In the genomic region with DNA sequence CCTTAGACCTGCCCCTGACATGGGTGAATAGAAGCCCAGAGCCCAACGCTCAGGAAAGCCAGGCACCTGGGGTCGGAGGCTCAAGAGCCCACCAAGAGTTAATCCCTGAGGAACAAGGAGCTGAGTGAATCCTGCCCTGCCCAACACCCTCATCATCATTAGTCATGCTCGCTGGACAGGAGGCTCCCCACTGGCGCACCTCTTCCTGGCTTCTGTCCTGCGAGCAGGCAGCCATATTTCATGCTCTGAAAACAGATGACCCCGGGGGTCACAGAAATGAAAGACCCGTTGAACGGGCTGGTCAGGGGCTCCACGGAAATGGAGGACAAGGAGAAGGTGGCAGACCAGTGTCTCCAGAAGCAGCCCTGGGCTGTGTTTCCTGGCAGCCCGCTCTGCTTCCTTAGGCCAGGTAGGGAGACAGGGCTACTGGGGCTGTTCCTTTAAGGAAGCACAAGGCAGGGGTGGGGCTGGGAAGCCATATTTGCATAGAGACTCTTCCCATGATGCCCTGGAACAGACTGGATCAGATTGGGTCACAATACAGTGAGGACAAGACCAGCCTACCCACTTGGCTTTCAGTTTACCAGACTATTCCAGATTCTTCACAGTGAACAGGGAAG, we compare ENCODE assay signal across 14 mouse cellular contexts.
A peak's percentile ranks its signal among the peaks of the same experiment; 100 is the strongest.
DNase-seq lines count a peak whose midpoint lies in the region; ATAC-seq and TF ChIP-seq lines count a peak whose summit lies in the region.
"Had no signal": no experiment of that assay in that cellular context is flagged by ENCODE, and none has a peak within 500 bp of the region (broad histone marks: within the 10 kb centered on the region; RNA-seq: fewer than 3 reads in every experiment).

No protein-coding gene starts in this region.

- no peaks in the 10 kb centered on the region for H3K27me3 ChIP-seq in intestine, embryonic 16.5 days (replicated peaks; ENCODE audit: control insufficient read depth, insufficient read depth, low read length)
- H3K27me3 ChIP-seq in intestine, postnatal 0 days (replicated peaks; ENCODE audit: control insufficient read depth, insufficient read depth, low read length): no peaks in the 10 kb centered on the region
- peaks cover 8% of the 10 kb centered on the region for H3K27me3 ChIP-seq in limb, embryonic 13.5 days
- H3K27me3 ChIP-seq: embryonic facial prominence, embryonic 13.5 days; intestine, embryonic 15.5 days; liver, embryonic 15.5 days had no signal

- H3K4me2 ChIP-seq in intestine, embryonic 16.5 days (ENCODE audit: low read depth, low read length): peak overlapping the region; percentile 14; the same call in 1 of the 2 replicates
- no peak overlapping the region for H3K4me2 ChIP-seq in intestine, postnatal 0 days (replicated peaks; ENCODE audit: low read depth)
- peak overlapping the region; percentile 31; the same call in 1 of the 2 replicates for H3K4me2 ChIP-seq in limb, embryonic 13.5 days (replicated peaks)
- H3K4me2 ChIP-seq: embryonic facial prominence, embryonic 13.5 days; forebrain, embryonic 12.5 days; intestine, embryonic 15.5 days; liver, embryonic 15.5 days had no signal

- WGBS in intestine, embryonic 16.5 days: 22% methylated on average over 10 of the region's 10 CpGs
- WGBS in intestine, postnatal 0 days: 28% methylated on average over 10 of the region's 10 CpGs
- 22% methylated on average over 10 of the region's 10 CpGs for WGBS in limb, embryonic 13.5 days

- no peak overlapping the region; the same call in 1 of the 2 replicates for H3K9ac ChIP-seq in intestine, embryonic 16.5 days (ENCODE audit: low read depth, low read length)
- no peak overlapping the region for H3K9ac ChIP-seq in intestine, postnatal 0 days (ENCODE audit: low read depth, low read length)
- no peak overlapping the region for H3K9ac ChIP-seq in limb, embryonic 13.5 days
- H3K9ac ChIP-seq: embryonic facial prominence, embryonic 13.5 days; forebrain, embryonic 12.5 days; intestine, embryonic 15.5 days; liver, embryonic 15.5 days had no signal

- TF ChIP-seq CTCF in intestine, postnatal 0 days (IDR thresholded peaks at IDR 0.05; ENCODE audit: low read depth): no peak

- no peaks in the 10 kb centered on the region for H3K9me3 ChIP-seq in intestine, embryonic 16.5 days (ENCODE audit: control insufficient read depth, low read length)
- H3K9me3 ChIP-seq in intestine, postnatal 0 days (ENCODE audit: control insufficient read depth): no peaks in the 10 kb centered on the region
- H3K9me3 ChIP-seq in limb, embryonic 13.5 days: no peaks in the 10 kb centered on the region
- H3K9me3 ChIP-seq: embryonic facial prominence, embryonic 13.5 days; forebrain, embryonic 12.5 days; intestine, embryonic 15.5 days; liver, embryonic 15.5 days had no signal

- H3K4me3 ChIP-seq in intestine, embryonic 16.5 days (ENCODE audit: low read length): no peak overlapping the region
- no peak overlapping the region for H3K4me3 ChIP-seq in intestine, postnatal 0 days (ENCODE audit: low read depth, low read length)
- no peak overlapping the region for H3K4me3 ChIP-seq in limb, embryonic 13.5 days
- H3K4me3 ChIP-seq: embryonic facial prominence, embryonic 13.5 days; forebrain, embryonic 12.5 days; intestine, embryonic 15.5 days; liver, embryonic 15.5 days had no signal

- no peak overlapping the region for H3K27ac ChIP-seq in intestine, embryonic 16.5 days (ENCODE audit: low read length)
- no peak overlapping the region for H3K27ac ChIP-seq in intestine, postnatal 0 days (ENCODE audit: low read depth, low read length)
- H3K27ac ChIP-seq in limb, embryonic 13.5 days: no peak overlapping the region
- H3K27ac ChIP-seq: embryonic facial prominence, embryonic 13.5 days; forebrain, embryonic 12.5 days; intestine, embryonic 15.5 days; liver, embryonic 15.5 days; macrophage had no signal

- no peak for ATAC-seq in intestine, embryonic 16.5 days
- no peak for ATAC-seq in intestine, postnatal 0 days
- ATAC-seq in common myeloid progenitor, adult 5-6 weeks (replicated peaks; ENCODE audit: low read depth, poor library complexity, severe bottlenecking): 0 out of 2 replicates have a peak, but pooled peaks have one; percentile 22
- no peak for ATAC-seq in limb, embryonic 13.5 days (ENCODE audit: low FRiP score, low read depth)
- ATAC-seq: intestine, embryonic 15.5 days had no signal

- no peaks in the 10 kb centered on the region for H3K4me1 ChIP-seq in intestine, embryonic 16.5 days (ENCODE audit: control insufficient read depth, insufficient read depth, low read length)
- H3K4me1 ChIP-seq in intestine, postnatal 0 days (replicated peaks; ENCODE audit: control insufficient read depth, insufficient read depth, low read length): no peaks in the 10 kb centered on the region
- H3K4me1 ChIP-seq in limb, embryonic 13.5 days: peaks cover 40% of the 10 kb centered on the region
- H3K4me1 ChIP-seq: intestine, embryonic 15.5 days; liver, embryonic 15.5 days had no signal

- peak; percentile 51 for DNase-seq in 3134 (ENCODE audit: extremely low read depth, insufficient read length, low spot score)
- no peak for DNase-seq in adrenal gland, adult (ENCODE audit: inconsistent age in 2 of 2, low spot score in 1 of 2)
- no peak for DNase-seq in adrenal gland, postnatal 10 days
- no peak for DNase-seq in MN1 (ENCODE audit: low spot score)
- DNase-seq: cerebellum, adult 9-10 months had no signal

- H3K36me3 ChIP-seq in intestine, embryonic 16.5 days (ENCODE audit: control insufficient read depth, insufficient read depth, low read length): no peaks in the 10 kb centered on the region
- H3K36me3 ChIP-seq in intestine, postnatal 0 days (ENCODE audit: control insufficient read depth, insufficient read depth): no peaks in the 10 kb centered on the region
- no peaks in the 10 kb centered on the region for H3K36me3 ChIP-seq in limb, embryonic 13.5 days
- H3K36me3 ChIP-seq: embryonic facial prominence, embryonic 13.5 days; forebrain, embryonic 12.5 days; intestine, embryonic 15.5 days; liver, embryonic 15.5 days had no signal
